Mouse (Mus musculus) intestine, embryonic 16.5 days (tissue): ENCODE data around the gene Olfr544. TPM values are rescaled to one million over a fixed set of nuclear protein-coding genes. Genes with fewer than 3 reads are reported as not detected.

Source experiments
- ATAC-seq: fragments of 200-750 bp; cut with Nextera tagmentation; 2 replicates; pipeline ENCODE4 v1.8.0; 2017; ENCODE audit warnings: moderate TSS enrichment, moderate library complexity
- H3K27ac ChIP-seq: fragments of 300-500 bp; sonication (generic); 2 replicates; pipeline ENCODE4 v1.5.1; 2014; ENCODE audit warnings: mild to moderate bottlenecking, low read length
- H3K27me3 ChIP-seq: fragments of 300-500 bp; sonication (generic); replicated peaks from 2 replicates; pipeline ENCODE4 v1.6.1; 2014; ENCODE audit warnings: low read length, control low read depth, mixed read lengths; ENCODE audit not compliant: control insufficient read depth, insufficient read depth
- H3K36me3 ChIP-seq: fragments of 300-500 bp; sonication (generic); 2 replicates; pipeline ENCODE4 v1.6.1; 2014; ENCODE audit warnings: low read length, control low read depth; ENCODE audit not compliant: control insufficient read depth, insufficient read depth
- H3K4me1 ChIP-seq: fragments of 300-500 bp; sonication (generic); 2 replicates; pipeline ENCODE4 v1.6.1; 2014; ENCODE audit warnings: low read length, control low read depth, mixed read lengths; ENCODE audit not compliant: control insufficient read depth, insufficient read depth
- H3K4me2 ChIP-seq: fragments of 300-500 bp; sonication (generic); 2 replicates; pipeline ENCODE4 v1.6.1; 2014; ENCODE audit warnings: low read depth, low read length, control low read depth
- H3K4me3 ChIP-seq: fragments of 300-500 bp; sonication (generic); 2 replicates; pipeline ENCODE4 v1.5.1; 2014; ENCODE audit warnings: mild to moderate bottlenecking, low read length
- H3K9ac ChIP-seq: fragments of 300-500 bp; sonication (generic); 2 replicates; pipeline ENCODE4 v1.6.1; 2014; ENCODE audit warnings: low read depth, low read length
- H3K9me3 ChIP-seq: fragments of 300-500 bp; sonication (generic); 2 replicates; pipeline ENCODE4 v1.6.1; 2016; ENCODE audit warnings: low read length, control low read depth; ENCODE audit not compliant: control insufficient read depth
- WGBS: fragments of 180-500 bp; shearing (Covaris S2); extraction: QIAGEN DNeasy Blood & Tissue Kit; methylation state at CpG from one replicate; pipeline ENCODE4 v1.1.7; 2014; 5-methylcytosine and 5-hydroxymethylcytosine counted together
- polyA plus RNA-seq: library from polyadenylated mRNA; unstranded; fragments of >200 nt; fragmentation: Nextera tagmentation; extraction: Ambion mirVana; gene quantifications from 2 replicates; pipeline ENCODE4 v1.2.1, GENCODE M21; 2015

Olfr544 gene
- polyA plus RNA-seq, 1 experiment from 2014 or later, result not detected

GRCm38 (mm10) chr7:102446438-102446837 is 41.7 kb downstream of the Olfr544 start:
- H3K36me3 ChIP-seq, result peaks cover 9% of the 10 kb centered on the region
- H3K4me1 ChIP-seq, result peaks cover 12% of the 10 kb centered on the region
- H3K27ac ChIP-seq, result no peak overlapping the region
- H3K9ac ChIP-seq, result no peak overlapping the region
- no peak overlapping the region for H3K4me3 ChIP-seq
- 87% methylated on average over 9 of the region's 9 CpGs for WGBS
- H3K9me3 ChIP-seq, result no peaks in the 10 kb centered on the region
- no peaks in the 10 kb centered on the region for H3K27me3 ChIP-seq
- ATAC-seq, result no peak
- H3K4me2 ChIP-seq, result no peak overlapping the region

- Histone ChIP-seq H3K9ac (no peak overlapping the region), H3K27me3 (no peaks in the 10 kb centered on the region), H3K4me3 (no peak overlapping the region), H3K4me2 (no peak overlapping the region), H3K36me3 (peaks cover 5% of the 10 kb centered on the region; the same call in 1 of the 2 replicates), H3K27ac (no peak overlapping the region), H3K4me1 (peaks cover 12% of the 10 kb centered on the region), H3K9me3 (no peaks in the 10 kb centered on the region)
- no peak for ATAC-seq
- WGBS, result 69% methylated on average over 2 of the region's 2 CpGs
Measured at GRCm38 (mm10) chr7:102444301-102444700, 43.8 kb downstream of the Olfr544 start.

- peak overlapping the region; percentile 79 for H3K4me3 ChIP-seq
- peak overlapping the region; percentile 76; the same call in 1 of the 2 replicates for H3K27ac ChIP-seq
- H3K36me3 ChIP-seq, result no peaks in the 10 kb centered on the region
- H3K4me2 ChIP-seq, result peak overlapping the region; percentile 60
- H3K9ac ChIP-seq, result peak overlapping the region; percentile 84
- H3K27me3 ChIP-seq, result no peaks in the 10 kb centered on the region
- H3K9me3 ChIP-seq, result no peaks in the 10 kb centered on the region
- peaks cover 12% of the 10 kb centered on the region for H3K4me1 ChIP-seq
- no peak for ATAC-seq
- WGBS, result 1% methylated on average over 4 of the region's 4 CpGs
Measured at GRCm38 (mm10) chr7:102442432-102442831, 45.7 kb downstream of the Olfr544 start.

GRCm38 (mm10) chr7:102441657-102442391 is 46.3 kb downstream of the Olfr544 start, which contains the start of gene Rrm1:
TSS of gene Rrm1 (plus strand) at chr7:102441695.
- whole genome bisulfite sequencing, result under 1% methylated on average over 56 of the region's 56 CpGs
- Histone ChIP-seq H3K27ac (peak within 1 kb of the TSS; percentile 76), H3K4me3 (peak within 1 kb of the TSS; percentile 79), H3K27me3 (no peaks in the 10 kb centered on the region), H3K9ac (peak within 1 kb of the TSS; percentile 84), H3K9me3 (no peaks in the 10 kb centered on the region), H3K4me1 (peaks cover 12% of the 10 kb centered on the region), H3K4me2 (peak within 1 kb of the TSS; percentile 60), H3K36me3 (no peaks in the 10 kb centered on the region)
- ATAC-seq, result peak; percentile 99

- no peak overlapping the region for H3K27ac ChIP-seq
- H3K4me1 ChIP-seq, result peaks cover 12% of the 10 kb centered on the region
- no peaks in the 10 kb centered on the region for H3K27me3 ChIP-seq
- no peaks in the 10 kb centered on the region for H3K36me3 ChIP-seq
- H3K9me3 ChIP-seq, result no peaks in the 10 kb centered on the region
- WGBS, result 53% methylated on average over 15 of the region's 15 CpGs
- no peak overlapping the region for H3K9ac ChIP-seq
- peak; percentile 2; the same call in 1 of the 2 replicates for ATAC-seq
- peak overlapping the region; percentile 2; the same call in 1 of the 2 replicates for H3K4me2 ChIP-seq
- peak overlapping the region; percentile 79 for H3K4me3 ChIP-seq
Measured at GRCm38 (mm10) chr7:102440822-102441656, 47.1 kb downstream of the Olfr544 start.

DNA sequence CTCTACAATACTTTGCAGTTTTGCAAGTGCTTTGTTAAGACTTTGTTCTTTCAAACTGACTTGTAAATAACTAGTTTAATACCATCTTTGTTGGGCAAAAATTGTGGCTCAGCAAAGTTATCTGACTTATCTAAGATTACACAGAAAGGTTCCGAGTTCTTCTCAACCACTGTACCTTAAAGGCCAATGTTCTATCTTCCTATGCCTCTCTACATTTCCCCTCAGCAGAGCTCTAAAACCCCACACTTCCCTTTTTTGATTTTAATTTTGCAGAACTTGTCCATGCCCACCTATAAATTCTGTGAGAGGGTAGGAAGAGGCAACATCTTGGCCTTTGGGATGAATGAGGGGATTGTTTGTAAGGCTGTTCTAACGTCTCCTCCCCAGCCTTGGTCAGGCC is 53.8 kb downstream of the Olfr544 start:
- H3K9me3 ChIP-seq, result no peaks in the 10 kb centered on the region
- no peak overlapping the region for H3K27ac ChIP-seq
- WGBS, result 78% methylated on average over 2 of the region's 2 CpGs
- H3K4me1 ChIP-seq, result no peaks in the 10 kb centered on the region
- no peaks in the 10 kb centered on the region for H3K36me3 ChIP-seq
- no peak overlapping the region for H3K4me3 ChIP-seq
- no peak overlapping the region for H3K4me2 ChIP-seq
- H3K27me3 ChIP-seq, result no peaks in the 10 kb centered on the region
- no peak overlapping the region for H3K9ac ChIP-seq
- no peak for ATAC-seq

Other genes with a start within 250 kb of the Olfr544 start
- gene Rhog, start 232.3 kb downstream of the Olfr544 start, polyA plus RNA-seq, result 69.4 and 71.3 TPM in 2 replicates
- 20.9 and 21.1 TPM in 2 replicates for gene Stim1, start 220.5 kb downstream of the Olfr544 start, polyA plus RNA-seq
- gene Rrm1, start 46.6 kb downstream of the Olfr544 start, polyA plus RNA-seq, result 106 and 120 TPM in 2 replicates
- gene Olfr543, start 6.6 kb downstream of the Olfr544 start, polyA plus RNA-seq, result 0.09 and 0.16 TPM in 2 replicates
- gene Olfr545, start 11.3 kb upstream of the Olfr544 start, polyA plus RNA-seq, result not detected in 2 replicates
- gene Olfr547, start 46.4 kb upstream of the Olfr544 start, polyA plus RNA-seq, result not detected in 2 replicates
- not detected in 2 replicates for gene Olfr548-ps1, start 52.6 kb upstream of the Olfr544 start, polyA plus RNA-seq
- not detected in 2 replicates for gene Olfr549, start 61.6 kb upstream of the Olfr544 start, polyA plus RNA-seq
- 0.32 and 0.50 TPM in 2 replicates for gene Trim21, start 77.2 kb upstream of the Olfr544 start, polyA plus RNA-seq
- not detected in 2 replicates for gene Olfr550, start 83.1 kb upstream of the Olfr544 start, polyA plus RNA-seq
- not detected in 2 replicates for gene Olfr551, start 103.6 kb upstream of the Olfr544 start, polyA plus RNA-seq
- gene Olfr552, start 109.5 kb upstream of the Olfr544 start, polyA plus RNA-seq, result not detected in 2 replicates
- gene Olfr553, start 129.9 kb upstream of the Olfr544 start, polyA plus RNA-seq, result not detected in 2 replicates
- not detected in 2 replicates for gene Olfr554, start 150.1 kb upstream of the Olfr544 start, polyA plus RNA-seq
- gene Olfr555, start 170.5 kb upstream of the Olfr544 start, polyA plus RNA-seq, result not detected in 2 replicates
- not detected in 2 replicates for gene Olfr556, start 176.6 kb upstream of the Olfr544 start, polyA plus RNA-seq
- gene Trim68, start 199.0 kb upstream of the Olfr544 start, polyA plus RNA-seq, result 9.3 and 9.6 TPM in 2 replicates
- not detected in 2 replicates for gene Olfr557, start 207.6 kb upstream of the Olfr544 start, polyA plus RNA-seq
- gene Olfr558, start 213.9 kb upstream of the Olfr544 start, polyA plus RNA-seq, result 0.22 and 0.26 TPM in 2 replicates
- gene Olfr33, start 230.8 kb upstream of the Olfr544 start, polyA plus RNA-seq, result not detected in 2 replicates
- gene Olfr559, start 239.2 kb upstream of the Olfr544 start, polyA plus RNA-seq, result not detected in 2 replicates